Mouse (Mus musculus) MEL (cell line): ENCODE measurements around the gene Rab44. TPM values are rescaled to one million over a fixed set of nuclear protein-coding genes. Genes with fewer than 3 reads are reported as not detected.
A peak's percentile ranks its signal among the peaks of the same experiment; 100 is the strongest.

Experiments
- DNase-seq: peaks from one replicate; pipeline ENCODE4 v3.0.0; 2011; ENCODE audit warnings: low read depth, low spot score
- H3K27ac ChIP-seq: 2 replicates; pipeline ENCODE4 v1.5.1; 2012; ENCODE audit warnings: low read depth, mild to moderate bottlenecking, control low read depth, low read length, moderate library complexity; ENCODE audit not compliant: control insufficient read depth
- H3K27me3 ChIP-seq, 2 experiments: fragments of 150-350 bp in 1 of 2; sonication (generic) in 1 of 2; 2 replicates each; pipeline ENCODE4 v1.6.1; 2012; ENCODE audit warnings: low read length in 2 of 2, mild to moderate bottlenecking in 2 of 2, improper control_type of control experiment in 1 of 2, moderate library complexity in 1 of 2; ENCODE audit not compliant: insufficient read depth in 2 of 2, control insufficient read depth in 1 of 2
- H3K36me3 ChIP-seq, 2 experiments: 2 replicates each; pipeline ENCODE4 v1.6.1; 2012 to 2014; ENCODE audit warnings: low read length in 2 of 2, improper control_type of control experiment in 1 of 2, inconsistent platforms in 1 of 2, mild to moderate bottlenecking in 1 of 2; ENCODE audit not compliant: insufficient read depth in 2 of 2, control insufficient read depth in 1 of 2
- H3K4me1 ChIP-seq, 2 experiments: fragments of 150-350 bp in 1 of 2; sonication (generic) in 1 of 2; 2 replicates each; pipeline ENCODE4 v1.6.1; 2012; ENCODE audit warnings: low read length in 2 of 2, improper control_type of control experiment in 1 of 2, mild to moderate bottlenecking in 1 of 2; ENCODE audit not compliant: insufficient read depth in 2 of 2, control insufficient read depth in 1 of 2
- H3K4me3 ChIP-seq, 2 experiments: fragments of 150-350 bp in 1 of 2; sonication (generic) in 1 of 2; 2 replicates each; pipeline ENCODE4 v1.5.1; 2012; ENCODE audit warnings: low read depth in 2 of 2, low read length in 2 of 2, mild to moderate bottlenecking in 2 of 2, moderate library complexity in 2 of 2, control low read depth in 1 of 2, improper control_type of control experiment in 1 of 2; ENCODE audit not compliant: control insufficient read depth in 1 of 2, insufficient read depth in 1 of 2
- H3K79me2 ChIP-seq: 2 replicates; pipeline ENCODE4 v1.6.1; 2012; ENCODE audit warnings: mild to moderate bottlenecking, low read length, moderate library complexity; ENCODE audit not compliant: control insufficient read depth, poor library complexity, insufficient read depth
- H3K9ac ChIP-seq: 2 replicates; pipeline ENCODE4 v1.6.1; 2012; ENCODE audit warnings: low read depth, mild to moderate bottlenecking, control low read depth, low read length, moderate library complexity; ENCODE audit not compliant: control insufficient read depth, poor library complexity, severe bottlenecking
- H3K9me3 ChIP-seq: fragments of 150-350 bp; sonication (generic); replicated peaks from 2 replicates; pipeline ENCODE4 v1.6.1; 2012; ENCODE audit warnings: mild to moderate bottlenecking, low read length, improper control_type of control experiment, moderate library complexity; ENCODE audit not compliant: insufficient read depth
- BHLHE40 ChIP-seq: IDR thresholded peaks from 2 replicates; pipeline ENCODE4 v1.6.1; 2012; ENCODE audit warnings: low read depth, mild to moderate bottlenecking, inconsistent platforms, low read length, improper control_type of control experiment, borderline replicate concordance
- CTCF ChIP-seq, 3 experiments: IDR thresholded peaks in 2 of 3; conservative IDR thresholded peaks in 1 of 3; 2 replicates each; pipeline ENCODE4 v1.5.1; 2011 to 2012; ENCODE audit warnings: low read length in 3 of 3, low read depth in 2 of 3, mild to moderate bottlenecking in 2 of 3, improper control_type of control experiment in 1 of 3, inconsistent platforms in 1 of 3, mixed read lengths in 1 of 3, moderate library complexity in 1 of 3; ENCODE audit not compliant: control insufficient read depth in 1 of 3, insufficient read depth in 1 of 3, poor library complexity in 1 of 3, severe bottlenecking in 1 of 3
- ELF1 ChIP-seq: IDR thresholded peaks from 2 replicates; pipeline ENCODE4 v1.6.1; 2014; ENCODE audit warnings: low read depth, mild to moderate bottlenecking, inconsistent platforms, low read length, improper control_type of control experiment, moderate library complexity
- EP300 ChIP-seq, 2 experiments: IDR thresholded peaks; 2 replicates each; pipeline ENCODE4 v1.6.1; 2011; ENCODE audit warnings: improper control_type of control experiment in 2 of 2, low read length in 2 of 2, low read depth in 1 of 2, mild to moderate bottlenecking in 1 of 2
- ETS1 ChIP-seq: IDR thresholded peaks from 2 replicates; pipeline ENCODE4 v1.6.1; 2012; ENCODE audit warnings: low read depth, mild to moderate bottlenecking, inconsistent platforms, low read length, improper control_type of control experiment, moderate library complexity
- GABPA ChIP-seq: IDR thresholded peaks from 2 replicates; pipeline ENCODE4 v1.6.1; 2012; ENCODE audit warnings: low read depth, mild to moderate bottlenecking, inconsistent platforms, low read length, improper control_type of control experiment, moderate library complexity
- GATA1 ChIP-seq: IDR thresholded peaks from 2 replicates; pipeline ENCODE4 v1.6.1; 2011; ENCODE audit warnings: low read depth, low read length, improper control_type of control experiment
- JUND ChIP-seq: IDR thresholded peaks from 2 replicates; pipeline ENCODE4 v1.6.1; 2011; ENCODE audit warnings: low read depth, mild to moderate bottlenecking, improper control_type of control experiment, low read length
- POLR2A ChIP-seq, 2 experiments: IDR thresholded peaks; 2 replicates each; pipeline ENCODE4 v1.6.1; 2011 to 2012; ENCODE audit warnings: low read length in 2 of 2, mild to moderate bottlenecking in 2 of 2, control low read depth in 1 of 2, improper control_type of control experiment in 1 of 2, low read depth in 1 of 2, moderate library complexity in 1 of 2; ENCODE audit not compliant: control insufficient read depth in 1 of 2, insufficient read depth in 1 of 2, poor library complexity in 1 of 2
- RCOR1 ChIP-seq: IDR thresholded peaks from 2 replicates; pipeline ENCODE4 v1.6.1; 2012; ENCODE audit warnings: low read depth, mild to moderate bottlenecking, inconsistent platforms, low read length, improper control_type of control experiment
- SMC3 ChIP-seq: IDR thresholded peaks from 2 replicates; pipeline ENCODE4 v1.6.1; 2011; ENCODE audit warnings: low read depth, low read length, improper control_type of control experiment
- TAL1 ChIP-seq: IDR thresholded peaks from 2 replicates; pipeline ENCODE4 v1.6.1; 2012; ENCODE audit warnings: mild to moderate bottlenecking, inconsistent platforms, low read length, moderate library complexity, mixed read lengths
- TCF12 ChIP-seq: IDR thresholded peaks from 2 replicates; pipeline ENCODE4 v1.6.1; 2014; ENCODE audit warnings: low read depth, mild to moderate bottlenecking, inconsistent platforms, low read length, improper control_type of control experiment, moderate library complexity
- USF2 ChIP-seq, 2 experiments: IDR thresholded peaks; 2 replicates each; pipeline ENCODE4 v1.6.1; 2011 to 2012; ENCODE audit warnings: improper control_type of control experiment in 2 of 2, low read length in 2 of 2, borderline replicate concordance in 1 of 2, inconsistent platforms in 1 of 2, low read depth in 1 of 2, mild to moderate bottlenecking in 1 of 2; ENCODE audit not compliant: insufficient read depth in 1 of 2
- ZC3H11A ChIP-seq: IDR thresholded peaks from 2 replicates; pipeline ENCODE4 v1.6.1; 2012; ENCODE audit warnings: low read depth, mild to moderate bottlenecking, inconsistent platforms, low read length, improper control_type of control experiment
- ZMIZ1 ChIP-seq: IDR thresholded peaks from 2 replicates; pipeline ENCODE4 v1.6.1; 2012; ENCODE audit warnings: low read depth, mild to moderate bottlenecking, inconsistent platforms, low read length, improper control_type of control experiment, moderate library complexity
- polyA plus RNA-seq, 2 experiments: library from polyadenylated mRNA; stranded (reverse) in 1 of 2; unstranded in 1 of 2; fragments of >175 nt in 1 of 2; fragments of >200 nt in 1 of 2; gene quantifications; 2 replicates each; pipeline versions ENCODE4 v1.2.1 to v1.2.4; 2012; ENCODE audit warnings: low replicate concordance in 2 of 2, low read depth in 1 of 2; ENCODE audit not compliant: insufficient read length in 2 of 2, insufficient read depth in 1 of 2, missing spikeins in 1 of 2
- total RNA-seq: library from RNA; depleted of rRNA; stranded (reverse); fragments of 300-350 nt; gene quantifications from 2 replicates; pipeline ENCODE4 v1.2.3, GENCODE M21; 2012

Gene Rab44
- total and polyA plus RNA-seq, 3 experiments = 7.0 to 9.5 TPM; not detected in 1

GRCm38 (mm10) chr17:29164469-29165111 is 50.6 kb downstream of the Rab44 start (continued):
- TF ChIP-seq USF2 (IDR thresholded peaks at IDR 0.05; ENCODE audit: borderline replicate concordance in 1 of 2, insufficient read depth in 1 of 2, low read depth in 1 of 2, low read length in 2 of 2) = no peak
- TF ChIP-seq POLR2A (IDR thresholded peaks at IDR 0.05; ENCODE audit: control insufficient read depth in 1 of 2, insufficient read depth in 1 of 2, low read depth in 1 of 2, low read length in 2 of 2, poor library complexity in 1 of 2) = peak; percentile 31 to 60; a peak in 3 of 4 replicates
- 0 out of 2 replicates have a peak, but pooled peaks have one; percentile 13 for TF ChIP-seq ELF1
- TF ChIP-seq ZMIZ1 = 0 out of 2 replicates have a peak, but pooled peaks have one; percentile 47

GRCm38 (mm10) chr17:29165452-29165851 is 51.5 kb downstream of the Rab44 start:
- Histone ChIP-seq H3K9ac (peak overlapping the region; percentile 54), H3K4me3 (peak overlapping the region; percentile 30 to 55), H3K79me2 (no peaks in the 10 kb centered on the region), H3K27me3 (no peaks in the 10 kb centered on the region), H3K9me3 (no peaks in the 10 kb centered on the region), H3K4me1 (peaks cover 4 to 47% of the 10 kb centered on the region in 2 experiments; a peak in 3 of 4 replicates), H3K36me3 (peaks cover 0 to 16% of the 10 kb centered on the region in 2 experiments; a peak in 2 of 4 replicates), H3K27ac (peak overlapping the region; percentile 52; the same call in 1 of the 2 replicates)
- TF ChIP-seq TAL1 (peak; percentile 81), SMC3 (no peak), BHLHE40 (peak; percentile 72; the same call in 1 of the 2 replicates), RCOR1 (no peak), ETS1 (peak; percentile 73), JUND (no peak), EP300 (IDR thresholded peaks at IDR 0.05; ENCODE audit: low read depth in 1 of 2, low read length in 2 of 2) (peak in 1 of 2 experiments; percentile 60; a peak in 3 of 4 replicates), ZC3H11A (no peak), GATA1 (peak; percentile 82), CTCF (IDR thresholded peaks at IDR 0.05 in 2 of 3, conservative IDR thresholded peaks at IDR 0.05 in 1 of 3; ENCODE audit: control insufficient read depth in 1 of 3, insufficient read depth in 1 of 3, low read depth in 2 of 3, low read length in 3 of 3, poor library complexity in 1 of 3, severe bottlenecking in 1 of 3) (no peak), TCF12 (peak; percentile 73)
- DNase-seq = peak; percentile 79

DNA sequence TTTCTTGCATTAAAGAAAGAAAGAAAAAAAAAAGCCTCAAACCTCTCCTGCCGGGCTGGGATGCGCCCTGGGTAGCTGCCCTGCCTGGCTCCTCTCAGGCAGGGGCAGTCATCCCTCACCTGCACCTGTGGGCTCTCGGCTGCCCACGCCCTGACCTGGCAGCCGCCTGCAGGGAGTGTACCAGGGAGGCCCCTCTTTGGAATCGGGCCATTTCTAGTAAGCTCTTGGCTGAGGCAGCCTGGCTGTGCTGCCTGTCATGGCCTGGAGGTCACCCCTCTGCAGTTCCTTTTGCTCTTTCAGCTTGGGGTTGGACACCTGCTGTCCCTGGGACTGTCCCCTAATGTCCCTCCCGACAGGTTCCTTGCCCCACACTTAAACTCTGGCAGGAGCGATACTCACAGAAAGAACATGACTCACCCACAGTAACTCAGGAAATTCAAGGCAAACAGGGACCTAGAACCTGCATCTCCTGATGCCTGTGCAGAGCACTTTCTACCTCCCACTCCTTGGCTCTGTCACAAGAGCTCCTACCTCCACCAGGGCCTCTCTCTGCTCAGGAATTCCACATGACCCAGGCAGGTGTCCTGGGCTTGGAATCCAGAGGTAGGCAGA is 52.1 kb downstream of the Rab44 start:
- peak; percentile 32 for DNase-seq
- Histone ChIP-seq H3K9ac (no peak overlapping the region), H3K36me3 (peaks cover 0 to 19% of the 10 kb centered on the region in 2 experiments; a peak in 2 of 4 replicates), H3K79me2 (no peaks in the 10 kb centered on the region), H3K27me3 (no peaks in the 10 kb centered on the region), H3K9me3 (no peaks in the 10 kb centered on the region), H3K27ac (0 out of 2 replicates have a peak overlapping the region, but pooled peaks have one; percentile 13), H3K4me1 (peaks cover 4 to 50% of the 10 kb centered on the region in 2 experiments; a peak in 3 of 4 replicates), H3K4me3 (no peak overlapping the region)
- no peak for TF ChIP-seq ELF1
- TF ChIP-seq GABPA = no peak
